Mouse (Mus musculus) E14TG2a.4 (cell line): Measurements from ENCODE around the gene Gorasp2.

Source experiments
- CTCF ChIP-seq: conservative IDR thresholded peaks from 2 replicates; pipeline ENCODE4 v1.5.1; 2014; ENCODE audit warnings: low read length
- NANOG ChIP-seq: IDR thresholded peaks from 2 replicates; pipeline ENCODE4 v1.6.1; 2014; ENCODE audit warnings: borderline replicate concordance, low read length, mixed read lengths
- POU5F1 ChIP-seq: IDR thresholded peaks from 2 replicates; pipeline ENCODE4 v1.6.1; 2014; ENCODE audit warnings: low read length, borderline replicate concordance

GRCm38 (mm10) chr2:70640968-70641367 is 20.4 kb upstream of the Gorasp2 start:
- TF ChIP-seq CTCF (peak; percentile 38), NANOG (no peak), POU5F1 (no peak)
